Mouse (Mus musculus): ENCODE measurements at regions not wholly inside any gene's neighbourhood (a gene's known extent, or its start where the extent isn't known, plus 50 kb on each side); places are given as distances from the start of the nearest gene placed in this dataset.

DNA sequence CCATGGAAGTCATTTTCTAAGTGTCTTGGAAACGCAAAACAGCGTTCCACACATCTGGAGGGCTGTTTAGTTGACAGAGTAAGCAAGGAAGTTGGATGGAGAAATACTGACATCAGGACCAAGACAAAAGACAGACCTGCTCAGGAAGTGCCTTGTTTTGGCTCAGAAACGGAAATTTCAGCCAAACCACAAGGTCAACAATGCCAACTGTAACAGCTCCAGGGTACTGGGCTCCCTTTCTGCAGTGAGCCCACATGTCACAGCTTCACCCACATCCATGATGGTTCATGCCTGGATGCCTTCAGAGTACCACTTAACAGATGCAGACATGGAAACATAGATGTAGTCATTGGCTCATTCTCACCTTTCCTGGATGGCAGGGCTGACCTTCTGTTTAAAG is 296.2 kb downstream of the Fut8 start:
- Histone ChIP-seq H3K36me3 (ENCODE audit: insufficient read depth, low read length) (no peaks in the 10 kb centered on the region), H3K4me3 (replicated peaks; ENCODE audit: low read length) (no peak overlapping the region), H3K27me3 (ENCODE audit: insufficient read depth, low read length) (no peaks in the 10 kb centered on the region), H3K9me3 (ENCODE audit: low read length) (no peaks in the 10 kb centered on the region), H3K4me1 (replicated peaks; ENCODE audit: low read depth, low read length) (no peaks in the 10 kb centered on the region)
- TF ChIP-seq POU5F1 (IDR thresholded peaks at IDR 0.05; ENCODE audit: borderline replicate concordance, low read length) (no peak), CTCF (conservative IDR thresholded peaks at IDR 0.05; ENCODE audit: low read length) (no peak), NANOG (IDR thresholded peaks at IDR 0.05; ENCODE audit: borderline replicate concordance, low read length) (no peak)

DNA sequence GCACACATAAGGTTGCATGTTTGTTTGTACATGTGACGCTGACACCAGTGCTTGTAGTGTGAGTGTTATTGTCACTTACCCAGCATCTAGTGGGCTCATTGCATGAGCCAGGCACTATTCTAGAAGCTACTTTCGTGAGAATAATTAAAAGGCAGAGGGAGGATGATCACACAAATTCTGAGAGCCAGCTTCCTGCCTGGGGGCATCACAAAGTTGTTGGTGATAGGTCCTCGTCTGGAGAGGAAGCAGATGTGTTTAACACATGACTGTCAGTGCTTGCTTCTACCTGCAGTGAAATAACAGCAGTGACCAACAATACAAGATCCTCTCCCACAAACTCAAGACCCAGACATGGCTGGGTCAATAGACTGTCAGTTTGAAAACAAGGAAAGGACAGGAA is 297.2 kb downstream of the Fut8 start:
- Histone ChIP-seq H3K4me3 (replicated peaks; ENCODE audit: low read length) (no peak overlapping the region), H3K4me1 (replicated peaks; ENCODE audit: low read depth, low read length) (no peaks in the 10 kb centered on the region), H3K9me3 (ENCODE audit: low read length) (no peaks in the 10 kb centered on the region), H3K36me3 (ENCODE audit: insufficient read depth, low read length) (no peaks in the 10 kb centered on the region), H3K27me3 (ENCODE audit: insufficient read depth, low read length) (no peaks in the 10 kb centered on the region; the same call in 1 of the 2 replicates)
- TF ChIP-seq NANOG (IDR thresholded peaks at IDR 0.05; ENCODE audit: borderline replicate concordance, low read length): no peak
- no peak for TF ChIP-seq POU5F1 (IDR thresholded peaks at IDR 0.05; ENCODE audit: borderline replicate concordance, low read length)
- no peak for TF ChIP-seq CTCF (conservative IDR thresholded peaks at IDR 0.05; ENCODE audit: low read length)

DNA sequence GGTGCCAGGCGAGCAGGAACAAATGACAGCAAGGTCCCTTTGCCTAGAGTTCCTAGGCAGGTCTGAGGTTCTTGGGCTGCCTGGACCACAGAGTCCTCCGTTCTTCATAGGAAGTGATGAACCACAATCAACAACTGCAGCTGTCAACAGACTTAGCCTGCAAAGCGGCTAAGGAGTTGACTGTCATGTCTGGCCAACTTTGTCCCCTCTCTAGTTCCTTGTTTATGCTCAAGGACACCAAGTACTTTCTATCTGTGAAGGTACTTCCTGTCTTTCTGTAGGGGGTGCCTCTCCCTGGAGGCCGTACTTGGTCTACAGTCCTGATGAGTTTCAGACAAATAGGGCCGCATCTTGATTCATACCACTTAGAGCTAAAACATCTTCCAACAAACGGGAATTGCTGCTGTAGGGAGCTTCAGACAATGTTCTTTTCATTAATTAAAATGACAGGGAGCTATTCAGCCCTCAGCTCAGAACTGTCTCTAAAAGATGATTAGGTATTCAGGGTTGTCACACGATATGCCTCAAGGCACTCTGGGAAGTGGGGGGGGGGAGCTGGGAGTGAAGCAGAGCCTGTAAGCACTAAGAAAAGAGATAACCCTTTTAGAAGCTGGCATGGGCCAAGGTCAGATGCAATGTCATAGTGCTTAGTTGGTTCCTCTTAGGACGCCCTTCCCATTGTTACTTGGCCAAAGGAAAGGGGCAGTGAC is 299.4 kb downstream of the Fut8 start:
- Histone ChIP-seq H3K9me3 (ENCODE audit: low read length) (no peaks in the 10 kb centered on the region), H3K4me3 (replicated peaks; ENCODE audit: low read length) (no peak overlapping the region), H3K4me1 (replicated peaks; ENCODE audit: low read depth, low read length) (no peaks in the 10 kb centered on the region), H3K36me3 (ENCODE audit: insufficient read depth, low read length) (no peaks in the 10 kb centered on the region), H3K27me3 (ENCODE audit: insufficient read depth, low read length) (no peaks in the 10 kb centered on the region; the same call in 1 of the 2 replicates)
- TF ChIP-seq POU5F1 (IDR thresholded peaks at IDR 0.05; ENCODE audit: borderline replicate concordance, low read length) (no peak), CTCF (conservative IDR thresholded peaks at IDR 0.05; ENCODE audit: low read length) (no peak), NANOG (IDR thresholded peaks at IDR 0.05; ENCODE audit: borderline replicate concordance, low read length) (no peak)

DNA sequence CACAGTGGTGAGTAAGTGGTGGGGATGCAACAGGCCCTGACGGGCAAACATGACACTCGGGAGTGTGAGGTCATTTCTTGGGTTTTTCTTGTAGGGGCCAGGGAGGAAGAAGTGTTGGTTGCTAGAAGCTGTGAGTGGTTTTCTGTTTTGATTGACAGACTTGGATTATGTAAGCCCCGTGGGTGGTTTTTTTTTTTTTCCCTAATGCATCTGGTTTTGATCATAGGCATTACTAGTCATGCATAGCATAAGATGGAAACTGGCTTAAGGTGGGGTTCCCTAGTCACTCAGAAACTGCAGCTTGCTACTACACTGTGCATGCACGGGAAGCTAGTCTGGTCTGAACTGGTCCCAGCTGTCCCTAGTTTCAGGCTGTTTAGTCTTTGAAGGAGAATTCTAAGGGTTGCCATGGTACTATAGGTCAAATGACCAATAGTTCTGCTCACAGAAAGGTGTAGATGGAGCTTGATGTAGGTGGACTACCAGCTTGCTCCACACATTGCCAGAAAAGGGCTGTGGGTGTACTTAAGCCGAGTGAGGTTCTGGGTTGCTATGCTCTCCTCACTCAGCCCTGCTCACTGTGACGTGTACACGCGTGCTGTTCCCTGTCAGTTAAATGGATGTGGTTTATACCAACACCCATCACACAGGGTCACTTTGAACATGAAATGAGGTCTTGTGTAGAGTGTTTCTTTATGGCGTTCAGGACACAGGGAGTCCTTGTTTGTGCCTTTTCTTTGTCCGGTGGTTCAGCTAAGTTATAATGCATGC is 301.9 kb downstream of the Fut8 start:
- Histone ChIP-seq H3K9me3 (ENCODE audit: low read length) (no peaks in the 10 kb centered on the region), H3K4me1 (replicated peaks; ENCODE audit: low read depth, low read length) (no peaks in the 10 kb centered on the region), H3K36me3 (ENCODE audit: insufficient read depth, low read length) (no peaks in the 10 kb centered on the region), H3K27me3 (ENCODE audit: insufficient read depth, low read length) (peaks cover 4% of the 10 kb centered on the region), H3K4me3 (replicated peaks; ENCODE audit: low read length) (no peak overlapping the region)
- no peak for TF ChIP-seq POU5F1 (IDR thresholded peaks at IDR 0.05; ENCODE audit: borderline replicate concordance, low read length)
- TF ChIP-seq NANOG (IDR thresholded peaks at IDR 0.05; ENCODE audit: borderline replicate concordance, low read length): no peak
- no peak for TF ChIP-seq CTCF (conservative IDR thresholded peaks at IDR 0.05; ENCODE audit: low read length)

DNA sequence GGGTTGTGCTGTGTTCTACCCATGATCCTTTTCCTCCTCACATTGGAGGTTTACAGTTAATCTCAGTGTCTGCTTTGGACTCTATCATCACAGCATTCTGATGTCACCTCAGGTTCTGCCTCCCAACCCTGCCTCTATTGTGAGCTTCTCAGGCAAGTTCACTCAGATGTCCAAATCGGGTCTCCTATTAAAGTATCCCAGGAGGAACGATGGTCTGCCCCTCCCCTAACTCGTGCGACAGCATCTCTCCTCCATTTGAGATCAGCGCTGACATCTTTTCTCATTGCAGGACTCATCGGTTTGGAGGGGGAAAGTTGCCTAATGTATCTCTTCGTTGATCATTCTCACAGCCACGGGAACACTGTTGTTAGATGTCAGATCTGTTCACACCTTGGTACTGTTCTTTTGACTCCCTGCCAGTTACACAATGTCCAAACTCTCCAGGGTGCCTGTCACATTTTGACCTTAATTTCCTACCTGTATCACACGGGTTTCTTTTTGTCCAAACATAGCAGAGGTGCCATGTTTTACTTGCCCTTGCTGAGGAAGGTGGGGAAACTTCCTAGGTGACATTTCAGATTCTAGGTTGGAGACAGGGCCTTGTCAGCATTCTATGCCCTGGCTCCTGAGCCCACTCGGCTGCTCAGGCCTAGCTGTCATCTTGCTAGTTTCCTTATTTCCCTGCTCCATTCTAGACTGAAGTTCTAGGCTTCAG is 303.3 kb downstream of the Fut8 start:
- H3K9me3 ChIP-seq (ENCODE audit: low read length): no peaks in the 10 kb centered on the region
- H3K36me3 ChIP-seq (ENCODE audit: insufficient read depth, low read length): no peaks in the 10 kb centered on the region
- no peak overlapping the region for H3K4me3 ChIP-seq (replicated peaks; ENCODE audit: low read length)
- H3K4me1 ChIP-seq (replicated peaks; ENCODE audit: low read depth, low read length): no peaks in the 10 kb centered on the region
- peaks cover 4% of the 10 kb centered on the region for H3K27me3 ChIP-seq (ENCODE audit: insufficient read depth, low read length)
- TF ChIP-seq CTCF (conservative IDR thresholded peaks at IDR 0.05; ENCODE audit: low read length): no peak
- TF ChIP-seq POU5F1 (IDR thresholded peaks at IDR 0.05; ENCODE audit: borderline replicate concordance, low read length): no peak
- TF ChIP-seq NANOG (IDR thresholded peaks at IDR 0.05; ENCODE audit: borderline replicate concordance, low read length): no peak

DNA sequence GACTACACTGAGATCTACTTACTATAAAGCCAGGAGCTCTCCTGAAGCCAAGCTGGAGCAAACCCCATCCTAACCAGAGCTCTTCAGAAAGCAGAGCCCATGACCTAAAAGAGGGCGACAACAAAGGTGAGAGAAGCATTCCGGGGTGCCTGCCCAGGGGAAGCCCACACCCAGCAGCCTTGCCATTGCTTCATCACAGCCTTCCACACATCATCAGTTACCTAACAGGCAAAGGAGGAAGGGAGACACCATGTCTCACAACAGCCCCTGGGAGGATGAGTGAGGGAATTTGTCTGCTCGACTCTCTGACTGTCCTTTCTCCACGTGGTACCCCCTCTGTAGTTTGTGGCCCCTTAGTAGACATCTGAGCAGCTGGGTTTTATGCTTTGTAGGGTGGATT is 303.9 kb downstream of the Fut8 start:
- no peaks in the 10 kb centered on the region for H3K9me3 ChIP-seq (ENCODE audit: low read length)
- H3K4me3 ChIP-seq (replicated peaks; ENCODE audit: low read length): no peak overlapping the region
- no peaks in the 10 kb centered on the region for H3K36me3 ChIP-seq (ENCODE audit: insufficient read depth, low read length)
- no peaks in the 10 kb centered on the region for H3K4me1 ChIP-seq (replicated peaks; ENCODE audit: low read depth, low read length)
- TF ChIP-seq POU5F1 (IDR thresholded peaks at IDR 0.05; ENCODE audit: borderline replicate concordance, low read length) (no peak), CTCF (conservative IDR thresholded peaks at IDR 0.05; ENCODE audit: low read length) (no peak), NANOG (IDR thresholded peaks at IDR 0.05; ENCODE audit: borderline replicate concordance, low read length) (no peak)
- H3K27me3 ChIP-seq (ENCODE audit: insufficient read depth, low read length): peaks cover 4% of the 10 kb centered on the region

DNA sequence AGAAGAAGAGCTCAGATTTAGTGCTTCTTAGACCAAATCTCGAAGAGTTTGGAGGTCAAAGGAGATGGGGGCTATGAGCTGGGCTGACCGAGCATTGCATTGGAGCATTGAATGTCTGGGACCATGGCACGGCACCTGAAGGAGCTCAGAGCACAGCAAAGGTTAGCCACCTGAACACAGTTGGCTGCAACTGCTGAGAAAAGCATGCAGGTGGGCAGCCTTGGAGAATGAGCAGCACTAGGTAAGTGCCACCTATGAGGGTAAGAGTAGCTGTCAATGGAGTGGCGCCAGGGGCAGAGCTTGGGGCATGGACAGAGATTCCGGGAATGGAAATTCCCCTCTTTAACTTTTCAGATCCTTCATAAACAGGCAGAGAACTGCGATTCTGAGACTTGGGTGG is 305.7 kb downstream of the Fut8 start:
- Histone ChIP-seq H3K4me1 (replicated peaks; ENCODE audit: low read depth, low read length) (no peaks in the 10 kb centered on the region), H3K36me3 (ENCODE audit: insufficient read depth, low read length) (no peaks in the 10 kb centered on the region), H3K27me3 (ENCODE audit: insufficient read depth, low read length) (peaks cover 4% of the 10 kb centered on the region), H3K4me3 (replicated peaks; ENCODE audit: low read length) (no peak overlapping the region), H3K9me3 (ENCODE audit: low read length) (no peaks in the 10 kb centered on the region)
- TF ChIP-seq CTCF (conservative IDR thresholded peaks at IDR 0.05; ENCODE audit: low read length): no peak
- TF ChIP-seq NANOG (IDR thresholded peaks at IDR 0.05; ENCODE audit: borderline replicate concordance, low read length): no peak
- no peak for TF ChIP-seq POU5F1 (IDR thresholded peaks at IDR 0.05; ENCODE audit: borderline replicate concordance, low read length)

DNA sequence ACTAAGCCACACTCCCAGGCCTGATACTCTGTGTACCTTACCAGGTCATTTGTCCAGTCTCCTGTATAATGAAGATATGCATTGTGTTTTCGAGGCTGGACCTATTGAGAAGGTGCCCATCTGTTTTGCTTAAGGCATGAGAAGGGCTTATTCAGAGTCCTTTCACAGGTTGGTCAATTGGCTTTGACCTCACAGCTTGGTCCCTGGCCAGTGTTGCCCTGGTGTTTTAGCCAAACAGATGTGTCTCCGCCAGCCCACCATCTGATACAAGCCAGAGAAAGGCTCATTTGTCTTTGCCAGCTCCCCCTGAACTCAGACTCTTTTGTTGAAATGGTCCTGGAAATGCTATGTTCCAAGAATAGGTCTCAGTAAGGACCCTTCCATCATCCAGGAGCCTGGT is 308.2 kb downstream of the Fut8 start:
- H3K4me1 ChIP-seq (replicated peaks; ENCODE audit: low read depth, low read length): no peaks in the 10 kb centered on the region
- H3K9me3 ChIP-seq (ENCODE audit: low read length): no peaks in the 10 kb centered on the region
- no peak for TF ChIP-seq POU5F1 (IDR thresholded peaks at IDR 0.05; ENCODE audit: borderline replicate concordance, low read length)
- no peak for TF ChIP-seq NANOG (IDR thresholded peaks at IDR 0.05; ENCODE audit: borderline replicate concordance, low read length)
- TF ChIP-seq CTCF (conservative IDR thresholded peaks at IDR 0.05; ENCODE audit: low read length): no peak
- peaks cover 4% of the 10 kb centered on the region; the same call in 1 of the 2 replicates for H3K27me3 ChIP-seq (ENCODE audit: insufficient read depth, low read length)
- no peak overlapping the region for H3K4me3 ChIP-seq (replicated peaks; ENCODE audit: low read length)
- no peaks in the 10 kb centered on the region for H3K36me3 ChIP-seq (ENCODE audit: insufficient read depth, low read length)

Data from E14TG2a.4 (cell line).